Mouse (Mus musculus): ENCODE measurements around the gene Mtch1. TPM values are rescaled to one million over a fixed set of nuclear protein-coding genes. Genes with fewer than 3 reads are reported as not detected.
A peak's percentile ranks its signal among the peaks of the same experiment; 100 is the strongest.

Gene Mtch1
- total and polyA plus RNA-seq, 3 experiments = 66.1 to 143 (median 110) TPM

- TF ChIP-seq MAZ (IDR thresholded peaks at IDR 0.05; ENCODE audit: low read depth, low read length) (no peak; the same call in 1 of the 2 replicates), E2F4 (IDR thresholded peaks at IDR 0.05; ENCODE audit: insufficient replicate concordance, low read depth, low read length) (no peak), UBTF (IDR thresholded peaks at IDR 0.05; ENCODE audit: low read depth, low read length) (no peak), SIN3A (IDR thresholded peaks at IDR 0.05; ENCODE audit: low read length) (peak; percentile 95), EP300 (IDR thresholded peaks at IDR 0.05; ENCODE audit: low read length) (peak; percentile 90), ZKSCAN1 (IDR thresholded peaks at IDR 0.05; ENCODE audit: borderline replicate concordance, low read depth, low read length) (no peak)
Measured at GRCm38 (mm10) chr17:29394106-29394760, 46.5 kb upstream of the Mtch1 start (continued).

GRCm38 (mm10) chr17:29393335-29394089 is 45.8 kb upstream of the Mtch1 start:
- peak; percentile 78 for DNase-seq (ENCODE audit: extremely low read depth)
- no peaks in the 10 kb centered on the region for H3K27me3 ChIP-seq (replicated peaks)
- H3K9ac ChIP-seq (ENCODE audit: insufficient read depth, low read depth) = peak overlapping the region; percentile 47
- H3K36me3 ChIP-seq (replicated peaks in 1 of 2; ENCODE audit: control insufficient read depth in 1 of 2, insufficient read depth in 1 of 2, low read length in 1 of 2) = peaks cover 0 to 2% of the 10 kb centered on the region in 2 experiments
- peaks cover 17 to 53% of the 10 kb centered on the region in 2 experiments for H3K4me1 ChIP-seq (ENCODE audit: control insufficient read depth in 1 of 2, insufficient read depth in 2 of 2)
- in situ Hi-C loops (cut with MboI; ENCODE audit: low pct_ligation_motif_present, low pct_unique_long_range_greater_than_20kb, low sequenced_read_pairs) = no loop called here
- dilution Hi-C loops (cut with MboI; ENCODE audit: extremely low pct_ligation_motif_present, extremely low pct_unique_long_range_greater_than_20kb, low sequenced_read_pairs) = no loop called here
- H3K4me3 ChIP-seq (replicated peaks in 1 of 3; ENCODE audit: low read depth in 2 of 3, low read length in 2 of 3, poor library complexity in 1 of 3) = no peak overlapping the region
- peak overlapping the region; percentile 46 for H3K4me2 ChIP-seq (ENCODE audit: insufficient read depth, low read depth, poor library complexity, severe bottlenecking)
- no peaks in the 10 kb centered on the region for H3K9me3 ChIP-seq (replicated peaks; ENCODE audit: low read length)
- H3K79me2 ChIP-seq (replicated peaks; ENCODE audit: control insufficient read depth, extremely low read depth, insufficient read depth, poor library complexity, severe bottlenecking) = no peaks in the 10 kb centered on the region
- H3K27ac ChIP-seq (ENCODE audit: insufficient read depth, low read depth) = peak overlapping the region; percentile 96
- no peak for TF ChIP-seq MAFK (IDR thresholded peaks at IDR 0.05; ENCODE audit: insufficient replicate concordance, low read length)
- peak; percentile 53 for TF ChIP-seq IRF4 (IDR thresholded peaks at IDR 0.05; ENCODE audit: low read depth, low read length)
- peak; percentile 55; the same call in 1 of the 2 replicates for TF ChIP-seq TBP (conservative IDR thresholded peaks at IDR 0.05; ENCODE audit: low read depth, low read length)
- peak; percentile 70; the same call in 1 of the 2 replicates for TF ChIP-seq CHD2 (IDR thresholded peaks at IDR 0.05; ENCODE audit: low read length)
- TF ChIP-seq NELFE (IDR thresholded peaks at IDR 0.05; ENCODE audit: low read depth, low read length) = peak; percentile 31
- TF ChIP-seq MAZ (IDR thresholded peaks at IDR 0.05; ENCODE audit: low read depth, low read length) = peak; percentile 75
- peak; percentile 98 for TF ChIP-seq BHLHE40 (IDR thresholded peaks at IDR 0.05; ENCODE audit: low read depth, low read length)
- no peak for TF ChIP-seq UBTF (IDR thresholded peaks at IDR 0.05; ENCODE audit: low read depth, low read length)
- TF ChIP-seq ZNF384 (IDR thresholded peaks at IDR 0.05; ENCODE audit: low read depth, low read length) = peak; percentile 76; the same call in 1 of the 2 replicates
- TF ChIP-seq MAX (IDR thresholded peaks at IDR 0.05; ENCODE audit: low read length) = peak; percentile 97
- no peak for TF ChIP-seq MXI1 (IDR thresholded peaks at IDR 0.05; ENCODE audit: low read depth, low read length)
- TF ChIP-seq ELF1 (IDR thresholded peaks at IDR 0.05; ENCODE audit: low read depth, low read length) = no peak
- TF ChIP-seq ZC3H11A (IDR thresholded peaks at IDR 0.05; ENCODE audit: low read depth, low read length) = no peak
- no peak for TF ChIP-seq GABPA (IDR thresholded peaks at IDR 0.05; ENCODE audit: insufficient replicate concordance, low read depth, low read length)
- no peak for TF ChIP-seq NRF1 (IDR thresholded peaks at IDR 0.05; ENCODE audit: low read depth, low read length)
- TF ChIP-seq RCOR1 (conservative IDR thresholded peaks at IDR 0.05; ENCODE audit: low read depth, low read length) = no peak; the same call in 1 of the 2 replicates
- no peak; the same call in 1 of the 2 replicates for TF ChIP-seq SMC3 (IDR thresholded peaks at IDR 0.05; ENCODE audit: low read depth, low read length)
- TF ChIP-seq POLR2AphosphoS2 (IDR thresholded peaks at IDR 0.05; ENCODE audit: low read depth, low read length) = 0 out of 2 replicates have a peak, but pooled peaks have one; percentile 45
- 0 out of 2 replicates have a peak, but pooled peaks have one; percentile 69 for TF ChIP-seq CHD1 (IDR thresholded peaks at IDR 0.05; ENCODE audit: low read depth, low read length)
- peak; percentile 75; the same call in 1 of the 2 replicates for TF ChIP-seq ZMIZ1 (IDR thresholded peaks at IDR 0.05; ENCODE audit: low read depth, low read length)
- peak; percentile 91 for TF ChIP-seq MYC (IDR thresholded peaks at IDR 0.05; ENCODE audit: low read depth, low read length)
- peak; percentile 7; the same call in 1 of the 2 replicates for TF ChIP-seq HCFC1 (IDR thresholded peaks at IDR 0.05; ENCODE audit: low read depth, low read length)
- peak; percentile 84 for TF ChIP-seq USF1 (IDR thresholded peaks at IDR 0.05; ENCODE audit: low read depth, low read length)
- peak; percentile 49 for TF ChIP-seq POLR2A (IDR thresholded peaks at IDR 0.05; ENCODE audit: low read depth, low read length)
- peak; percentile 69 for TF ChIP-seq TCF12 (IDR thresholded peaks at IDR 0.05; ENCODE audit: low read depth, low read length)
- TF ChIP-seq CTCF (conservative IDR thresholded peaks at IDR 0.05 in 1 of 2, IDR thresholded peaks at IDR 0.05 in 1 of 2; ENCODE audit: low read depth in 2 of 2, low read length in 2 of 2) = no peak
- peak; percentile 30; the same call in 1 of the 2 replicates for TF ChIP-seq SIN3A (IDR thresholded peaks at IDR 0.05; ENCODE audit: low read length)
- no peak for TF ChIP-seq E2F4 (IDR thresholded peaks at IDR 0.05; ENCODE audit: insufficient replicate concordance, low read depth, low read length)
- no peak for TF ChIP-seq ZKSCAN1 (IDR thresholded peaks at IDR 0.05; ENCODE audit: borderline replicate concordance, low read depth, low read length)
- peak; percentile 92 for TF ChIP-seq ETS1 (conservative IDR thresholded peaks at IDR 0.05; ENCODE audit: low read depth, low read length)
- peak; percentile 83; the same call in 1 of the 2 replicates for TF ChIP-seq MEF2A (IDR thresholded peaks at IDR 0.05; ENCODE audit: borderline replicate concordance, low read depth, low read length)
- TF ChIP-seq PAX5 (IDR thresholded peaks at IDR 0.05; ENCODE audit: low read length) = no peak

All from CH12.LX (cell line).